Mouse (Mus musculus): ENCODE measurements around the gene Ube2j1. TPM values are rescaled to one million over a fixed set of nuclear protein-coding genes. Genes with fewer than 3 reads are reported as not detected.

The Ube2j1 gene
- total RNA-seq, 2 experiments from 2014 or later, result 92.7 to 100 TPM

DNA sequence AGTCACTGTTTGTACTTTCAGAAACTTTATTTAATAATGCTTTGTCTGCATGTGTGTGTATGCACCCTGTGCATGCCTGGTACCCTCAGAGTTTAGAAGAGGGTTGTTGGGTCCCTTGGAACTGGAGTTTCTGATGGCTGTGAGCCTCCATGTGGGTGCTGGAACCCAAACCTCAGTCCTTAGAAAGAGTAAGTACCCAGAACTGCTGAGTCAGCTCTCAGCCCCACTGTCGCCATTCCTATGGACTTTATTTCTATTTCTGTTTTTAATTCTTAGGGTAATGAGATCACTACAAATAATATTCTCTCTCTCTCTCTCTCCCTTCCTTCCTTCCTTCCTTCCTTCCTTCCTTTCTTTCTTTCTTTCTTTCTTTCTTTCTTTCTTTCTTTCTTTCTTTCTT lies 21.1 kb upstream of the Ube2j1 start:
- DNase-seq (ENCODE audit: low spot score in 2 of 2), result no peak

DNA sequence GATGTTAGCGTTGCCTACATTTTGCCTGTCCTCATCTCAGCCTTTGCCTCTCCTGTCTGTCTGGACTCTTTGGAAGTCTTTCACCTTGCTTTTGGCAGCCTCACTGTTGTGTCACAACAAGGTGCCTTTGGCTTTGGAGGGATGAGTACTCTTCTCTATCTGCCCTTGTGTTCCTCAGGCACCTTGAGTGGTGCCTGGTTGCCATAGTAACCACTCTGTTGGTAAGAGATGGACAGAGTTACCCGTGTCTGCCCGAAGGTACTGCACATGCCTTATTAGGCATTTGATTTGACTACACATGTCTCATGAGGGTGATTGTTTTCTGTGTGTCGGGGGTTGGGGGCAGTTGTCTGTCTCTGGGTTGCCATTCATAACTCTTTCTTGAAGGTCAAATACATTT lies 18.7 kb upstream of the Ube2j1 start:
- DNase-seq (ENCODE audit: low spot score in 2 of 2), result no peak

DNA sequence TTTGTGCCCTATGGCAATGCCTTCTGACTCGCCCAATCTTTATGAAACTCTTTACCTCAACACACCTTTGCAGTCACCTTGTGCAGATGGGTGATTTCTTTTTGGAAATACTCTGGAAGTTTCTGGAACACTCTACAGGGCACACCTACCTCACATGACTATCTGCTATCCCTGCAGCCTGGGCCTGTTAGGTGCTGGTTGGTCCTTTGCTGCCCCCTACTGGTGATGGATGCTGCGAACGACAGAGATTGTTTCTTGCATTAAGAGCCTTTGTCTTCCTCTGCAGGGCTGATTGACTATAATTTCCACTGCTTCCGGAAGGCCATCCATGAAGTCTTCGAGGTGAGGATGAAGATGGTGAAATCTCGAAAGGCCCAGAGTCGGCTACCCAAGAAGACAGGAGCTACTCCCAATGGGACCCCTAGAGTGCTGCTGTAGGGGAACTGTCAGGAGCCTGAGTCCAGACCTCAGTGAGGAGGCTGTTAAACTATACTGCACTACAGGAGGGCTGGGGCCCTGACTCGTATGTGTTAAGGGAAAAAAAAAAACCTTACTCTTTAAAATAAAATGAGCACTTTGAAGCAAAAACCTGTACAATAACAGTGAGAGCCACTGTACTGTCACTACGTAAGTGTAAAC lies 12.7 kb upstream of the Ube2j1 start:
- peak; percentile 78 to 96 for DNase-seq (ENCODE audit: low spot score in 2 of 2)

DNA sequence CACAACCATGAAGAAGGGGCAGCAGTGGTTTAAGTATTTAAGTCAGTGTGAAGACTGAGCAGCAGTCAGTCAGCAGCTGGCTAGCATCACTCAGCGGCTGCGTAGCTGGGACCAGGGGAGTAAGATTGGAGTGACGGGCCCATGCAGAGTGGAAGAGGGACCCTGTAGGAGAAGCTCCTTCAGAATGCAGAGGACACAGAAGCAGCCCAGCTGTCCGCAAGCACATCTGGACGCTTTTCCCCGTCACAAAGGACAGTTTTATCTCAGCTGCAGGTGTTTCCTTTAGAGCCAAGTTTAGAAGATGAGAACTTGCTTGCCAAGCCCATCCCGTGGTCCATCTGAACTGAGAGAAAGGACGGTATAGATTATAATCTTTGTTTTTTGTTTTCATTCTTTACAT lies 6.8 kb upstream of the Ube2j1 start:
- DNase-seq (ENCODE audit: low spot score in 2 of 2), result no peak

DNA sequence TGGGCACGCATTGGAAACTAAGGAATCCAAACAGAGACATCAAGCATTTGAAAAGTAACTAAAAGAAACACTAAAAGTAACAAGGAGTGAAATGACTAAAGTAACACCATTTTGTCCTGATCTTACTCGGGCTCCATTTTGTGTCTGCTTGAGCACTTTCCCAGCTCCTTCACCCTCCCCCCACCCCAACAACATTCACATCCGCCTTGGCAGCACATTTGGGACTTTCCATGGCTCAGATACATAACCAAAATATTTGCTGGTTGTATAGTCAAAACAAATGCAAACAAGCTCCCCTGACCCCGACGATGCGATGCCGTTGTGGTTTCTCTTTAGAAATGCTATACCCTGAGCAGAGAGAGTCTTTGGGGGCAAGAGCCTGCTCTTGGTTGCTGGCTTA lies 2.1 kb upstream of the Ube2j1 start:
- DNase-seq (ENCODE audit: low spot score in 2 of 2), result no peak

DNA sequence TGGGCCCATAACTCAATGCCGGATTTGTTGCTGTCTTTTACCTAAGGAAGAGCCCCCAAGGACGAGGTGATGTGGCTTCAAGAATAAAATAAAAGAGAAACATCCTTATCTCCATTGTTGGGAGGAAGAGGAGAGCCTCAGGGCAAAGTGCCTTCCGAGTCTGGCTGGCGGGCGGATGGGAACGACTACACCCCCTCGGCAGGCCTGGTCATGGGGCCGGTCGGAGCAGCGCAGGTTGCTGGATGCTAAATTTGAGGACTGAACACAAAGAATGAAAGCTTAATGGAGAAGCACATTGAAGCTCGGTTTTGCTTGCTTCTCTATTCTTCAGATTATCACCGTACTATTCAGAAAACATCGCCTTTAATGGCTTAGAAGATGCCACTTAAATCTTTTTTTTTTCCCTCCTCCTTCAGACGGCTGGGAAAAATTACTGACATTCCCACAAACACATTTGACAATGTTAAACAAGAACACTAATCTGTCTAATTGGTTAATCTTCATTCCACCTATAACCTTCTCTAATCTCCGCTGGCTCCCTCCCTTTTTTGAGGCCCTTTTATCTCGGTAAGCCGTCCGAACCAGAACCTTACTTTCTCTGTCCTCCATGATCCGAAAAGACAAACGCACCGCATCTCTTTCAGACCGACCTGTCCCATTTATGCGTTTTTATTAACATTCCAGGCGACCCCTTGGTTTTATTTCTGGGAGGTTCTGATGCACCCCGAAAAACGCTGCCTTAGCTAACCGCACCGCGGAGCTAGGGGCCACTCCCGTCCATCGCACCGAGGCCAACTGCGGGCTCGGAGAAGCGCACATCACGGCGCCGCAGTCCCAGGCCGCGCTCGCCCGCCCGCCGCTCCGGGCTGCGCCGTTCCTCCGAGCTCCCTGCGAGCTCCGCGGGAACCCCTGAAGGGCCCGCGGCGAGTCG lies 687 bp upstream of the Ube2j1 start:
- DNase-seq (ENCODE audit: low spot score in 2 of 2), result peak in 1 of 2 experiments; percentile 25

DNA sequence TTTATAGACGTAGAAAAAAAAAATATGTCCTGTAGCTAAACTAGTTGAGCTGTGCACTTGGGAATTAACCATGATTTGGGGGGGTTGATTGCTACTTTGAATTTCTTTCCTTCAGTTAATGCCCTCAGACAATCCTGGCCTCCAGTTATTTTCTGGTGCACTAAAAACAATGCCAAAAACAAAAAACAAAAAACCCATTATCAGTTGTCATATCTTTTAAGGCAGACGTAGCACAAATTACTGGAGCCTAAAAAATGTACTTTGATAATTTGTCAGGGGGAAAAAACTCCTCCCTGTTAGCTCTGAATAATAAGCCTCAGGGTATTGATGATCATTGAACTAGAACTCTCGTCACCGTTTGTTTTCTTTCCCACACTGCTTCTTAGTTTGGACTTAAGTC lies 829 bp downstream of the Ube2j1 start:
- DNase-seq (ENCODE audit: low spot score in 2 of 2), result no peak

DNA sequence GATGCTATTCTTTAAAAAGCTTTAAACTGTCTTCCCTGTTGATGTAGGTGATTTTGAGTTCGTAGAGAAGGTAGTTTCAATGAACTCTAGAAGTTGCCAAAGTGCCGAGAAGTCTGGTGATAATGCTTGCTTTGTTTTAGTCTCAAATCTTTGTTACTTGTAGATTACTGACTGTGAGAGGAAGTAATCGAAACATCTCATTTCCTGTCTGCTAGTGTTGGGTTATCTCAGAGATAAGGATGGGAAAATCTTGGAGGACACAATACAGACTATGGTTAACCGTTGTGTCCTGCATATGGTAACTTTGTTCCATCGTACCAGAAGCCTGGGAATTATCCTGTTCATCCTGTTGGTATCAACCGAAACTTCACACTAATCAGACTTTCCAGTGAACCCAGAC lies 2.3 kb downstream of the Ube2j1 start:
- no peak for DNase-seq (ENCODE audit: low spot score in 2 of 2)

DNA sequence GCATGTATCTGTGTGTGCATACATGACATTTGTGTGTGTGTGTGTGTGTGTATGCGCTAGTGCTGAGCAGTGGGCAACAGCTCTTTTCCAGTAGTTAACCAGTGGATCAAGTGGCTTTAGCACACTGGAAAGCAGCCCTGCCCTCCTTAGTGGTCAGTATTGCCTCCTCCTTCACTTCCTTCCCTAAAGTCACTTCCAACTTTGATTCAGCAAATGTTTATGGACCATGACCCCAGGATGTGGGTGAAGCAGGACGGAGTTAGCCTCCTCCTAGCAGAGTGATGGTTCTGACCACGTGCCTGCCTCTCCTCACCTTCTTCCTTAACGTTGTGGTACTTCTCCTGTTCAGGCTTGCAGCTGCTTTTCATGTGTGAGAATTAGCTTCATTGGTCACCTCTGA lies 8.6 kb downstream of the Ube2j1 start:
- no peak for DNase-seq (ENCODE audit: low spot score in 2 of 2)

DNA sequence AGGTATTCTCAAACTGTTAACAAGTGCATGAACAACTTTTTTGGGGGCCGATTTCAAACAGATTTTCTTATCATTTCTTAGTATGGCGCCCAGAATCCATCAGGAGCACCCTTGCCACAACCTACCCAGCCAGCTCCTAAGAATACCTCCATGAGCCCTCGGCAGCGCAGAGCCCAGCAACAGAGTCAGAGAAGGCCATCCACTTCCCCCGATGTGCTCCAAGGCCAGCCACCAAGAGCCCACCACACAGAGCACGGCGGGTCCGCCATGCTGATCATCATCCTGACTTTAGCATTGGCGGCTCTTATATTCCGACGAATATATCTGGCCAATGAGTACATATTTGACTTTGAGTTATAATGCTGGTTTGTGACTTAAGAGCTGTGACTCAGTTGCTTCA lies 18.4 kb downstream of the Ube2j1 start:
- no peak for DNase-seq (ENCODE audit: low spot score in 2 of 2)

DNA sequence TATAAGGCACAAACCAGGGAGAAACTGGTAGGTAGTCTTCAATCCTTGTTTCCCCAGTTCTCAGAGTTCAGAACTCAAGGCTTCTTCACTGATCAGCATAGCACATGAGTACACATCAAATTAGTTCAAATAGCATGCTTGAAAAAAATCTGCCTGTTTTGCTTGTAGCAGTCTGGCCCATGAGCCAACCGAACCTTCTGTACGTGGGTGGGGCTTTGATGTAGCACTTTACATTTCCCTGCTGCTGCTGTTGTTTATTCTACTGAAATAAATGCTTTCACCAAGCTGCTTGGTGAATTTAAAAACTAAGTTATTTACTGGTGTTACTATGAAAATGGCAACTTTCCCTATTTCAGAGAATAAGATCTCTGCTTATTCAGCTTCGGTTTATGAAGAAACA lies 20.8 kb downstream of the Ube2j1 start:
- DNase-seq (ENCODE audit: low spot score in 2 of 2), result peak; percentile 48 to 78

DNA sequence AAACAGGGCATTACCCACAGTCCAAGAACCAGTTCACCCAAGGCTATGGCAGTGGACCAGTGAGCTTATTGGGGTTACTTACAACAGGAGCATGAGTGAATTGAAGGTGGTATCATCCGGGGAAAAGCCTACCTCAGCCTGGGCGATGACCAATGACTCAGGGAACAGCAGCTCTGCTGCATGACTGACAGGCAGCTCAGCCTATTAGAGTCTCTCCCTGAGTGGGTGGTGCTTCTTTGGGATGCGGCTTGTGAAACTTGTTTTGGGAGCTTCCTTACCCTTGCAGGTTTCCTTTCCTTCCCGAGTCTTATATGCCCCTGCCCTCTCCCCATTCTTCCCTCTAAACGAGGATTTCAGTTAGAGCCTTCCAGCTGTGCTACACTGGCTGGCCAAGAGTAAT lies 21.4 kb downstream of the Ube2j1 start:
- no peak for DNase-seq (ENCODE audit: low spot score in 2 of 2)

DNA sequence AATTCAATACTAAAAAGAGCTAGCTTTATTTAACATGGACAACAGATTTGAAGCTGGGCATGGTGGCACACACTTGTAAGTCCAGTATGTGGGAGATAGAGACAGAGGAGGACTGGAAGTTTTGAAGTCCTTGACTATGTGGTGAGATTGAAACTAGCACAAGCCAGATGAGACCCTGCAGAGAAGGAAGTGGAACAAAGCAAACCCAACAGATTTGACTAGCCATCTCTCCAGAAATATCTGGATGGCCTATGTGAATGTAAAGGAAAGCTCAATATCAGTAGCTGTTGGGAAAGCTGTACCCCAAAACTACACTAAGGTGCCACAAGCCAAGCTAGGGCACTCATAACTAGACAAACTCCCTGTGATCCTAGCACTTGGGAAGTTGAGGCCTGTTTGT lies 23.2 kb downstream of the Ube2j1 start:
- DNase-seq (ENCODE audit: low spot score in 2 of 2), result no peak

DNA sequence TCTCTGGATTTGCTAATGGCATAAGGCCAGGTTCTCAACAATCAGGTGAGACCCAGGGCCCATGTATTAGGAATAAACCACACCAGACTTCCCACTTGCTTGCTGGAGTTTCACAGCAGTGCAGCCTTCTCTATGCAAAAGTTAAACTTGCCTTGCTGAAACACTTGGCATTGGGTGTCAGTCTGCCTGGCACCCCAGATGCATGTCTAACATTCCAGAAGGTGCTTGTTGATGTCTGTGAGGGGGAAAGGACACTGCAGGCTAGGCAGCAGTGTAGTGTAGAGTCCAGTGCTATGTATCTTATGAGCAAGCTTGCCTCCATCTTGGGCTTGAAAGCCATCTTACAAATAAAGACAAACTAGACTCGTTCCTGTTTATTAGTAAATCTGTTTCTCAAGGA lies 25.1 kb downstream of the Ube2j1 start:
- DNase-seq (ENCODE audit: low spot score in 2 of 2), result no peak

DNA sequence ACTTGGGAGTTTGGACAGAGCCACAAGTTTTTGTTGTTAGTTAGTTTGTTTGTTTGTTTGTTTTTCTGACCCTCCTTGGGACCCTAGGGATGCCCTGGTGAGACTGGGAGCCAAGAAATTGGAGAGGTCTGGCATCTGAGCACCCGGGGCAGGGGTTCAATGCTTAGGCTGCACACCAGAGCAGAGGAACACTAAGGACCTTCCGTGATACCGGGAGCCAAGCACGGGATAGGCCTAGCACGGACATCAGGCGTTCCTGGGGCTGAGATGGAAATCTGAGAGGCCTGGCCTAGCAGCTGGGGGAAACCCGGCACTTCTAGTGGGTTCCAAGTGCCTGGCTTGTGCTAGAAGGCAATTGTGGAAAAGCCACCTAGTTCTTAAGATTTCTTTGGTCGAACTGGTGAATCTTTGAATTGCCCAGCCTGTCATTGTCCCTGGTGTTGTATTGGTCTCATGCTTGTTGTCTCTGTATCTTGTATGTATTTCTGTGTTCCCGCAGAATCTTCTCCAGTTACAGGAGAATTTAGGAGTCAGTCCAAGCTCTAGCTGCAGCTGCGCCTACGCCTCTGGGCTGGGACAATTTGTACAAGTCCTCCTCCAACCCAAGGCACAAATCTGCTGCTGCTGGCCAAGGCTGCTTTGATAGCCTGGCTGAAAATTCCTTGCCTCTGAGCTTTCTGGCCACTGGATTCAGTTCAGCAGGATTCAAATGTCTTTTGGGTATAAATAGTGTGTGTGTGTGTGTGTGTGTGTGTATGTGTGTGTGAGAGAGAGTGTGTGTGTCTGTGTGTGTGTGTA lies 26.9 kb downstream of the Ube2j1 start:
- peak; percentile 48 to 84 for DNase-seq (ENCODE audit: low spot score in 2 of 2)

DNA sequence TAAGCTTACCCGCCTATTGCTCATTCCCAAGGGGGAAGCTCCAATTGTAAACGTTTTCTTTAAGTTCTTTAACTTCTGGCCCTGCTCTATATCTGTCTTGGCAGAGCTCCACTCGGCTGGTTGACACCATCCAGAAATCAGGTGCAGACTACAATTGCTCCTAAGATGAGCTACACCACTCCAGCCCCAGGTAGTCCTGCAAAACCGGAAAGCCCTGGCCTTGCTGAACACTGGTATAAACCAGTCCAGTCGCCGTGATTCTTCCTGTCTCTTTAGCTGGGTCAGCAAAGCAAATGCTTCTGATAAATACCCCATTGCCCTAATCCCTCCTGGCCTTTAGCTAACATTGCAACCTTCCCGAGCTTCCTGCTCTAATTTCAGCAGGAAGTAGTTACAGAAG lies 29.9 kb downstream of the Ube2j1 start:
- DNase-seq (ENCODE audit: low spot score in 2 of 2), result no peak

DNA sequence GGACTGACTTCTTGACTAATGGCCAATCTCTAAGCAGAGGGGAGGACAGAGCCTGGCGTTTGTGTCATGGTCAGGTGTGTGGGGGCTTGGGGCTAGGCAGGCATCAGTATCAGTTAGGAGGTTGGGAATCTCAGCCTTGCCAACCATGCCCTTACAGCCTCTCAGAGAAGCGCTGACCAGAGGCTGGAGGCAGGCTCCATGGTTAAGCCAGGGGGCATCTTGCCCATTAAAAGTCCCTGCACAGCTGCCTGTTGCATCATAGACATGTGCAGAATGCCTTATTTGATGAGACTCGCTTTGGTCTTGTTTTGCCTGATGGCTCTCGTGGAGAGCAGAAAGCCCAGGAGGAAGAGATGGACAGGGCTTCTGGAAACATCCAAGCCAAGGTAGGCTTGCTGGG lies 31.8 kb downstream of the Ube2j1 start, which contains the start of gene Gabrr2:
Gabrr2 (plus strand) TSS at position 19 of the 400 bp plus-strand sequence.
- DNase-seq (ENCODE audit: low spot score in 2 of 2), result no peak

DNA sequence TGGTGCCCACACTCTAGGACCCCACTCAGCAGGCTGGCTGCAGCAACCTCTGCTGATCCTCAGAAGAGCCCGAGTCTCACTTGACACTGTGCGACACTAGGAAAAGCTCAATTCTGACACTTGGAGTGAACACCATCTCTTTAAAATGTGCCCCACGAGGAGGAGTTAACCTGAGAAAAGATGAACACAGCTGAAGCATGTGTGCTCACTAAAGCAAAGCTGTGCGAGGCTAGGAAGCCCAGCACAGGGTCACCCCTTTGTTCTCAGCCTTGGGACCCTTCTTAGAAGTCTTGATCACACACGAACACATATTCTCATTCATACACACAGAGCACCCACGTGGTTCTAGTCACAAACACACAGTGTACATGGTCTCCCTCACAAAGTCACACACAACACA lies 33.8 kb downstream of the Ube2j1 start:
- no peak for DNase-seq (ENCODE audit: low spot score in 2 of 2)

DNA sequence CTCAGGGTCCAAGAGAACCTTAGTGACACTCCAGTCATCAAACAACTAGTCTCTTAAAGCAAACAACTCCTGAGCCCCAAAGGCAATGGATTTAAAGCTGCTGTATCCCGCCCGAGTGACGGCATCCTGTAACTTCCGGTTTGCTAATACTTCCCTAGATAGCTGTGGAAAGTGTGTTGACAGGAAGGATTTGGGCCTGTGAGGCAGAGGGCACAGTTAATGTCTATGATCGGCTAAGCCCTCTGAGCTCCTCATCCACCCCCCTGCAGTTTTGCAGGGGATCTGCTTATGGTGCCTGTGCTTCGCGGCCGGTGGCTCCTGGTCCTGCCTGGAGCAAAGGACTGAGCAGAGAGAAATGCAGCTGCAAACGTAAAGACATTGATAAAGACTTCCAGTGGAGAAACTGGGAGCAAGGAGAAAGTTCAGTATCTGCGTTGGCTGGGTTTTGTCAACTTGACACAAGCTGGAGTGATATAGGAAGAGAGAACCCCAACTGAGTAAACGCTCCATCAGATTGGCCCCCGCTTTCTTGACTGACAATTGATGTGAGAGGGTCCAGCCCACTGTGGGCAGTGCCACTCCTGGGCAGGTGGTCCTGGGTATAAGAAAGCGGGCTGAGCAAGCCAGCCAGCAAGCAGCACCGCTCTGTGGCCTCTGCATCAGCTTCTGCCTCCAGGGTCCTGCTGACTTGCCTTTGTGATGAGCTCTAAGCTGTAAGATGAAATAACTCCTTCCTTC lies 35.2 kb downstream of the Ube2j1 start:
- DNase-seq (ENCODE audit: low spot score in 2 of 2), result no peak

DNA sequence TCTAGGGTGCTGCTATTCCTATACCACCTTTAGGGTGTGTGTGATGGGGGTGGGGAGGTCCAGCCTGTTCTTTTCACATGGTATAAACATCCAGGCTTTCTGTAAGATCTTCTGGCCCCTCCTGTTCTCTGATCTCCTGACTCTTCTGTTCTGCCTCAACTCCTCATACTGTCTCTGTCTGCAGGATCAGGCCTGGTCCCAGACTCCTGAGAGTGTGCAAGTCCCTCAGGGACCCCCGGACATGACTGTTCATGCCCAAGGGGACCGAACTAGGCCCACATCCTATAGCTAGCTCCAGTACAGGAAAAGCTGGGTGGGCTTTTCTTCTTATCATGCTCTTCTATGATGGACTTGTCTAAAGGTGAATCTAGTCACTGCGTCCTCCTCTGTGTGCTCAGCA lies 36.1 kb downstream of the Ube2j1 start:
- DNase-seq (ENCODE audit: low spot score in 2 of 2), result no peak

DNA sequence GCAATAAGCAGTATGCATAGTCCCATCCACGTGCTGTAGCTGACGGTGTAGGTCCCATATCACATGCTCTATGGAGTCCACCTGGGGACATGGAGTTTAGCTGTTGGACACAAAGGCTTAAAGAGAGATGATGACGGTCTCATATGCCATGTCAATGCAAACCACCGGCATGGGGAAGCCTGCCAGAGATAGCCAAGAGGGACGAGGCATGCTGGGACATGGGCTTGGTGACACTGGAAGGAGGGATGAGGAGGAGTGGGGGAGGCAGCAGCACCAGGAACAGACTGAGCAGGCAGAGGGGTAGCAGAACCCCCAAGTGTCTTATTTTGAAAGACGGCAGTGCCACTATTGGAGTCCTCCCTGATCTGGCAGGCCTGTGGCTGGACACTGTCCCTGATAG lies 36.6 kb downstream of the Ube2j1 start:
- DNase-seq (ENCODE audit: low spot score in 2 of 2), result no peak

Measured in layer of hippocampus, adult 18-20 months (tissue).